Mouse (Mus musculus): ENCODE data around the gene Ptchd4. TPM values are rescaled to one million over a fixed set of nuclear protein-coding genes. Genes with fewer than 3 reads are reported as not detected.

Gene Ptchd4
- polyA plus RNA-seq, 1 experiment from 2014 or later = 0.57 TPM

DNA sequence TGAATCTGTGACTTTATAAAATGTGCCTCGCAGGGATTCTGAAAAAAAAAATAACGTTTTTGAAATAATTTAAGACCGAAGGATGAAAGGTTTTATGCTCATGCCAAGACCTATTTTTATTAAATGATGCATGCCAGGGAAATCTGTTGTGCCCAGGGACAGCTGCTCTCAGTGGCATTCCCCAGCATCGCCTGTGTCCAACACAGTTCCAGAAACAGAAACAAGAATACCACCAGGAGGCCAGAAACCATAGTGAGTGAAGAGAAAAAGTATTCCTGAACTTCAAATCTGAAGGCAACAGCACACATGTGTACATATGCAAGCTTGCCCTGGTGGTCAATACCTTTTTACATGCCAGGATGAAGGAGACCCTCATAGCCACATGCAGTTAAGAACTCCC lies 17.8 kb upstream of the Ptchd4 start:
- Histone ChIP-seq H3K9me3 (replicated peaks; ENCODE audit: low read length) (no peaks in the 10 kb centered on the region), H3K27ac (no peak overlapping the region), H3K4me2 (ENCODE audit: low read length) (no peak overlapping the region), H3K36me3 (ENCODE audit: insufficient read depth, low read length) (no peaks in the 10 kb centered on the region), H3K4me3 (replicated peaks; ENCODE audit: low read depth, low read length) (no peak overlapping the region), H3K4me1 (replicated peaks; ENCODE audit: insufficient read depth, low read length) (no peaks in the 10 kb centered on the region), H3K9ac (ENCODE audit: low read depth, low read length) (no peak overlapping the region), H3K27me3 (ENCODE audit: insufficient read depth, low read length) (no peaks in the 10 kb centered on the region)
- 65% methylated on average over 4 of the region's 4 CpGs for WGBS
- TF ChIP-seq CTCF (IDR thresholded peaks at IDR 0.05; ENCODE audit: low read depth) = no peak
- no peak for ATAC-seq (replicated peaks; ENCODE audit: low FRiP score, low read depth)
- no peak for DNase-seq (ENCODE audit: low spot score)

- Histone ChIP-seq H3K9ac (ENCODE audit: low read depth, low read length) (no peak overlapping the region), H3K4me2 (ENCODE audit: low read length) (no peak overlapping the region), H3K27me3 (ENCODE audit: insufficient read depth, low read length) (no peaks in the 10 kb centered on the region), H3K4me1 (replicated peaks; ENCODE audit: insufficient read depth, low read length) (no peaks in the 10 kb centered on the region), H3K36me3 (ENCODE audit: insufficient read depth, low read length) (no peaks in the 10 kb centered on the region), H3K9me3 (replicated peaks; ENCODE audit: low read length) (no peaks in the 10 kb centered on the region), H3K4me3 (replicated peaks; ENCODE audit: low read depth, low read length) (no peak overlapping the region), H3K27ac (no peak overlapping the region)
- 54% methylated on average over 3 of the region's 3 CpGs for WGBS
- TF ChIP-seq CTCF (IDR thresholded peaks at IDR 0.05; ENCODE audit: low read depth) = no peak
- DNase-seq (ENCODE audit: low spot score) = no peak
- ATAC-seq (replicated peaks; ENCODE audit: low FRiP score, low read depth) = no peak
Observed at GRCm38 (mm10) chr17:42299681-42300080, 16.1 kb upstream of the Ptchd4 start.

GRCm38 (mm10) chr17:42303062-42303577 lies 12.6 kb upstream of the Ptchd4 start:
- no peaks in the 10 kb centered on the region for H3K36me3 ChIP-seq (ENCODE audit: insufficient read depth, low read length)
- 65% methylated on average over 4 of the region's 4 CpGs for WGBS
- no peak overlapping the region for H3K9ac ChIP-seq (ENCODE audit: low read depth, low read length)

GRCm38 (mm10) chr17:42304262-42304661 lies 11.5 kb upstream of the Ptchd4 start:
- no peak overlapping the region for H3K4me3 ChIP-seq (replicated peaks; ENCODE audit: low read depth, low read length)
- no peak overlapping the region for H3K27ac ChIP-seq
- no peaks in the 10 kb centered on the region for H3K27me3 ChIP-seq (ENCODE audit: insufficient read depth, low read length)
- no peak overlapping the region for H3K4me2 ChIP-seq (ENCODE audit: low read length)
- ATAC-seq (replicated peaks; ENCODE audit: low FRiP score, low read depth) = no peak
- H3K4me1 ChIP-seq (replicated peaks; ENCODE audit: insufficient read depth, low read length) = no peaks in the 10 kb centered on the region
- peak; percentile 57 for TF ChIP-seq CTCF (IDR thresholded peaks at IDR 0.05; ENCODE audit: low read depth)
- H3K36me3 ChIP-seq (ENCODE audit: insufficient read depth, low read length) = no peaks in the 10 kb centered on the region
- H3K9ac ChIP-seq (ENCODE audit: low read depth, low read length) = no peak overlapping the region
- H3K9me3 ChIP-seq (replicated peaks; ENCODE audit: low read length) = no peaks in the 10 kb centered on the region
- WGBS = 55% methylated on average over 4 of the region's 4 CpGs
- DNase-seq (ENCODE audit: low spot score) = peak; percentile 23

More at GRCm38 (mm10) chr17:42303062-42303577, 12.6 kb upstream of the Ptchd4 start:
- TF ChIP-seq CTCF (IDR thresholded peaks at IDR 0.05; ENCODE audit: low read depth) = no peak
- no peak overlapping the region for H3K4me2 ChIP-seq (ENCODE audit: low read length)
- ATAC-seq (replicated peaks; ENCODE audit: low FRiP score, low read depth) = no peak
- H3K27me3 ChIP-seq (ENCODE audit: insufficient read depth, low read length) = no peaks in the 10 kb centered on the region
- no peaks in the 10 kb centered on the region for H3K4me1 ChIP-seq (replicated peaks; ENCODE audit: insufficient read depth, low read length)
- no peak overlapping the region for H3K4me3 ChIP-seq (replicated peaks; ENCODE audit: low read depth, low read length)
- DNase-seq (ENCODE audit: low spot score) = no peak
- H3K9me3 ChIP-seq (replicated peaks; ENCODE audit: low read length) = no peaks in the 10 kb centered on the region
- H3K27ac ChIP-seq = no peak overlapping the region

GRCm38 (mm10) chr17:42307001-42307400 lies 8.7 kb upstream of the Ptchd4 start:
- Histone ChIP-seq H3K9me3 (replicated peaks; ENCODE audit: low read length) (no peaks in the 10 kb centered on the region), H3K4me2 (ENCODE audit: low read length) (no peak overlapping the region), H3K9ac (ENCODE audit: low read depth, low read length) (no peak overlapping the region), H3K36me3 (ENCODE audit: insufficient read depth, low read length) (no peaks in the 10 kb centered on the region), H3K27me3 (ENCODE audit: insufficient read depth, low read length) (no peaks in the 10 kb centered on the region), H3K4me1 (replicated peaks; ENCODE audit: insufficient read depth, low read length) (no peaks in the 10 kb centered on the region), H3K4me3 (replicated peaks; ENCODE audit: low read depth, low read length) (no peak overlapping the region), H3K27ac (no peak overlapping the region)
- no peak for ATAC-seq (replicated peaks; ENCODE audit: low FRiP score, low read depth)
- no peak for DNase-seq (ENCODE audit: low spot score)
- 88% methylated on average over 1 of the region's 1 CpGs for WGBS
- no peak for TF ChIP-seq CTCF (IDR thresholded peaks at IDR 0.05; ENCODE audit: low read depth)

DNA sequence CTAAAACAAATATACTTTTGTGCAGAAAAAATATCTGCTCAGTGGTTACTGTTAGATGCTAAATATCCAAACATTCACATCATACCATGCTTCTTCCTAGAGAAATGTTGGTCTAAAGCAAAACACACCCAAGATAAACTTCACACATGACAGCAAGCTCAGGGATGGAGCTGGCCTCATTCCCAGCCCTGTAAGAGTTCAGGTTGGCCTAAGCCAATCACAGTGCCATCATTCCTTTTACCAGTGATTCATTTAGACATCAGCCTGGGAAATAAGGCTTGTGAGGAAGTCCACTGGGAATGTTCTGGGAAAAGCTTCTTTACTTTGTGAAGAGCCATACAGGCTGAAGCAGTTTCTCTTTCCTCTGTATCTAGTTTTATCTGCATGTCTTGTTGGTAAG lies 5.6 kb upstream of the Ptchd4 start:
- no peak for DNase-seq (ENCODE audit: low spot score)
- H3K9ac ChIP-seq (ENCODE audit: low read depth, low read length) = no peak overlapping the region
- no peak overlapping the region for H3K4me2 ChIP-seq (ENCODE audit: low read length)
- no peak for ATAC-seq (replicated peaks; ENCODE audit: low FRiP score, low read depth)
- no peak overlapping the region for H3K4me3 ChIP-seq (replicated peaks; ENCODE audit: low read depth, low read length)
- no peak overlapping the region for H3K27ac ChIP-seq
- H3K27me3 ChIP-seq (ENCODE audit: insufficient read depth, low read length) = no peaks in the 10 kb centered on the region
- no peaks in the 10 kb centered on the region for H3K36me3 ChIP-seq (ENCODE audit: insufficient read depth, low read length)
- no peaks in the 10 kb centered on the region for H3K9me3 ChIP-seq (replicated peaks; ENCODE audit: low read length)
- no peaks in the 10 kb centered on the region for H3K4me1 ChIP-seq (replicated peaks; ENCODE audit: insufficient read depth, low read length)
- TF ChIP-seq CTCF (IDR thresholded peaks at IDR 0.05; ENCODE audit: low read depth) = no peak

DNA sequence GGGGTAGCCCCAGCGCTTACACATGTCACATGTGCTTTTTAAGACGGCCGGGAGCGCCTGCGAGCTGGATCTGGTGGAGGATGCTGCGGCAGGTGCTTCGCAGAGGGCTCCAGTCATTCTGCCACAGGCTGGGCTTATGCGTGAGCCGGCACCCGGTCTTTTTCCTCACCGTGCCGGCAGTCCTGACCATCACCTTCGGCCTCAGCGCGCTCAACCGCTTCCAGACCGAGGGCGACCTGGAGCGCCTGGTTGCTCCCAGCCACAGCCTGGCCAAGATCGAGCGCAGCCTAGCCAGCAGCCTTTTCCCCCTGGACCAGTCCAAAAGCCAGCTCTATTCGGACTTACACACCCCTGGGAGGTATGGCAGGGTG lies 850 bp downstream of the Ptchd4 start:
- peak; percentile 9 for DNase-seq (ENCODE audit: low spot score)

More for the DNA sequence above, 850 bp downstream of the Ptchd4 start:
- 0 out of 2 replicates have a peak overlapping the region, but pooled peaks have one; percentile 8 for H3K9ac ChIP-seq (ENCODE audit: low read depth, low read length)
- H3K4me1 ChIP-seq (replicated peaks; ENCODE audit: insufficient read depth, low read length) = no peaks in the 10 kb centered on the region
- WGBS = 2% methylated on average over 22 of the region's 22 CpGs
- no peak for TF ChIP-seq CTCF (IDR thresholded peaks at IDR 0.05; ENCODE audit: low read depth)
- H3K36me3 ChIP-seq (ENCODE audit: insufficient read depth, low read length) = no peaks in the 10 kb centered on the region
- ATAC-seq (replicated peaks; ENCODE audit: low FRiP score, low read depth) = peak; percentile 68
- no peak overlapping the region for H3K27ac ChIP-seq
- peak overlapping the region; percentile 50 for H3K4me3 ChIP-seq (replicated peaks; ENCODE audit: low read depth, low read length)
- peaks cover 12% of the 10 kb centered on the region; the same call in 1 of the 2 replicates for H3K27me3 ChIP-seq (ENCODE audit: insufficient read depth, low read length)
- H3K9me3 ChIP-seq (replicated peaks; ENCODE audit: low read length) = no peaks in the 10 kb centered on the region
- peak overlapping the region; percentile 95 for H3K4me2 ChIP-seq (ENCODE audit: low read length)
